24 mouse cellular contexts compared by ENCODE assay signal in the genomic region with DNA sequence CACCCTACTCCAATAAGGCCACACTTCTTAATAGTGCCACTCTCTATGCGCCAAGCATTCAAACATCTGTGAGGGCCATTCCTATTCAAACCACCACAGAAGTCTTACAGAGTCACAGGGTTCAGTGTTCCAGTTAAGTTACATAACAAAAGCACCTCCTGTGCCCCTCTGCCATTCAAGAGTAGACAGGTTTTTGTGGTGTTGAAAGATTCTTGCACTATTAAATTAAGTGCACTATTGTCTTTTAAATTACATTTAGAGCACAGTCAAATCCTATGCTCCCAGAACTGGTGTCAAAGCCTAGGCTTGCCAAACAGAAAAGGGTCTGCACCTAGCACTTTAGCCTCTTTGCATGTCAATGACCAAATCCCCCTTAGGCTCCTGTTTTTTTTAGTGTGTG.
"Had no signal": no experiment of that assay in that cellular context is flagged by ENCODE, and none has a peak within 500 bp of the region (broad histone marks: within the 10 kb centered on the region; RNA-seq: fewer than 3 reads in every experiment).

No protein-coding gene starts in this region.

- H3K4me1 ChIP-seq: heart, embryonic 13.5 days; heart, embryonic 15.5 days; hindbrain, embryonic 12.5 days; intestine, embryonic 15.5 days; kidney, embryonic 15.5 days; limb, embryonic 13.5 days; limb, embryonic 15.5 days; liver, embryonic 12.5 days had no signal

- H3K27ac ChIP-seq: heart, adult 2 months; heart, embryonic 13.5 days; heart, embryonic 15.5 days; hindbrain, embryonic 12.5 days; hindbrain, embryonic 14.5 days; intestine, embryonic 15.5 days; kidney, embryonic 15.5 days; kidney, postnatal 0 days; limb, embryonic 13.5 days; limb, embryonic 15.5 days; liver, embryonic 12.5 days; liver, embryonic 14.5 days had no signal

- H3K27me3 ChIP-seq: heart, embryonic 13.5 days; heart, embryonic 15.5 days; hindbrain, embryonic 12.5 days; intestine, embryonic 15.5 days; kidney, embryonic 15.5 days; limb, embryonic 13.5 days; limb, embryonic 15.5 days; liver, embryonic 12.5 days had no signal

- H3K36me3 ChIP-seq: heart, embryonic 15.5 days; hindbrain, embryonic 12.5 days; intestine, embryonic 15.5 days; limb, embryonic 13.5 days; limb, embryonic 15.5 days; liver, embryonic 12.5 days had no signal

- H3K4me3 ChIP-seq: heart, adult 2 months; heart, embryonic 13.5 days; heart, embryonic 15.5 days; hindbrain, embryonic 12.5 days; intestine, embryonic 15.5 days; kidney, embryonic 15.5 days; limb, embryonic 13.5 days; limb, embryonic 15.5 days; liver, embryonic 12.5 days had no signal

- DNase-seq: gastrocnemius, postnatal 14 days; gastrocnemius, postnatal 36 days; heart, adult 11 months; heart, adult 2 months; heart, postnatal 14 days; heart, postnatal 36 days; kidney, adult 2 months; kidney, adult 9 months; kidney, postnatal 14 days; kidney, postnatal 36 days; layer of hippocampus, adult 9-11 months; layer of hippocampus, postnatal 36 days; left cerebral cortex, postnatal 4 days had no signal

- H3K9me3 ChIP-seq: heart, embryonic 15.5 days; intestine, embryonic 15.5 days; kidney, embryonic 15.5 days; limb, embryonic 13.5 days; limb, embryonic 15.5 days; liver, embryonic 12.5 days had no signal
